Mouse (Mus musculus): Measurements from ENCODE around the gene Lima1.

GRCm38 (mm10) chr15:99852606-99853237, 22.5 kb downstream of the Lima1 start:
- TF ChIP-seq POLR2A (IDR thresholded peaks at IDR 0.05; ENCODE audit: extremely low read depth, insufficient read depth, low read length) (no peak), CTCF (IDR thresholded peaks at IDR 0.05; ENCODE audit: extremely low read depth, insufficient read depth, low read length) (no peak)

Measured in cortical plate, adult 2 months (tissue).